Mouse (Mus musculus) urinary bladder, postnatal 25 days (tissue): ENCODE data around the gene Clk2.

ENCODE experiments used
- DNase-seq: peaks from one replicate; pipeline ENCODE4 v3.0.0; 2022; ENCODE audit warnings: low spot score

Gene Clk2

GRCm38 (mm10) chr3:89224796-89225195 is 60.2 kb downstream of the Clk2 start:
- DNase-seq: no peak

GRCm38 (mm10) chr3:89225321-89225815 is 60.8 kb downstream of the Clk2 start:
- no peak for DNase-seq

- DNase-seq: no peak
These were observed 61.3 kb downstream of the Clk2 start for GRCm38 (mm10) chr3:89225918-89226317.

- DNase-seq: no peak
These were observed 61.8 kb downstream of the Clk2 start for GRCm38 (mm10) chr3:89226361-89226760.
